Mouse (Mus musculus) bone marrow, adult 2 months (tissue): Measurements from ENCODE around the gene Trex1.

Experiments used
- CTCF ChIP-seq: fragments of 200-500 bp; IDR thresholded peaks from 2 replicates; pipeline ENCODE4 v1.5.1; 2011; ENCODE audit warnings: low read length, control low read depth; ENCODE audit not compliant: control insufficient read depth, insufficient read depth
- POLR2A ChIP-seq: fragments of 200-500 bp; IDR thresholded peaks from 2 replicates; pipeline ENCODE4 v1.6.1; 2011; ENCODE audit warnings: low read depth, mild to moderate bottlenecking, control low read depth, low read length, borderline replicate concordance; ENCODE audit not compliant: control insufficient read depth

- no peak for TF ChIP-seq CTCF
- TF ChIP-seq POLR2A: no peak
Measured at GRCm38 (mm10) chr9:109051011-109051501, 8.5 kb downstream of the Trex1 start.
